Mouse (Mus musculus) 416B (cell line): Measurements from ENCODE around the gene Mrpl38.

Source experiments
- DNase-seq: peaks from one replicate; pipeline ENCODE4 v3.0.0; 2011; ENCODE audit warnings: low read depth

Mrpl38 gene

DNA sequence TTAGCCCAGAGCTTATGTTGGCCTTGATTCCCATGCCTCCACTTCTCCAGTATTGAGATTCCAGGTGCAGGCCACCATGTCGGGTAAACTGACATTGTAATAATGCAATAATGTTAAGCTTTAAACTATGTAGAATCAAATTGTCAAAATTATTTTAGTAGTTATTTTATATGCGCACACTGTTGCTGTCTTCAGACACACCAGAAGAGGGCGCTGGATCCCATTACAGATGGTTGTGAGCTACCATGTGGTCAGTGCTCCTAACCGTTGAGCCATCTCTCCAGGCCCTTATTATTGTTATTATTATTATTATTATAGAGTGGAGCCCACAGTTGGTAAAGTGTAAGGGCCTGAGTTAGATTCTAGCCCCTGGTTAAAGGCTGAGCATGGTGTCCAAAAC lies 27.6 kb downstream of the Mrpl38 start:
- no peak for DNase-seq

GRCm38 (mm10) chr11:116110540-116110939 lies 28.1 kb downstream of the Mrpl38 start:
- no peak for DNase-seq

DNA sequence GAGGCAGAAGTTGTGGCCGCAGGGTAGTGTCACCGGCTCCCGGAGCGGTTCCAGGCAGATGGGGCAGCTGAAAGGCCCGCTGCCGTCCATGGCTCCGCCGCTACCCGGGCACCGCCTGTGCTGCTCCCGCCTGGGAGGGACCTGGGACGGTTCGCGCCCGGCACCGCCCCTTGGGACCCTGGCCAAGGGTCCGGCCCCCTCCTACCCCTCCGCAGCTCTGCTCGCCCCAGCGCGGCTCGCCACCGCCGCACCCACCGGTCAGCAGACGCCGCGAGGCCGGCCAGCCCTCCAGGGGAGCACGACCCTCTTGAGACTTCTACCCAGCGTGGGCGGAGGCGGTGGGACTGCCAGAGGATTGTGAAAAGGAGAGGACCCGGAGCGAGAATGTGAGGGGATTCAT lies 28.5 kb downstream of the Mrpl38 start:
- DNase-seq, result no peak

GRCm38 (mm10) chr11:116109441-116110081 lies 29.1 kb downstream of the Mrpl38 start:
- no peak for DNase-seq

GRCm38 (mm10) chr11:116108464-116109137 lies 30.1 kb downstream of the Mrpl38 start:
- no peak for DNase-seq

DNA sequence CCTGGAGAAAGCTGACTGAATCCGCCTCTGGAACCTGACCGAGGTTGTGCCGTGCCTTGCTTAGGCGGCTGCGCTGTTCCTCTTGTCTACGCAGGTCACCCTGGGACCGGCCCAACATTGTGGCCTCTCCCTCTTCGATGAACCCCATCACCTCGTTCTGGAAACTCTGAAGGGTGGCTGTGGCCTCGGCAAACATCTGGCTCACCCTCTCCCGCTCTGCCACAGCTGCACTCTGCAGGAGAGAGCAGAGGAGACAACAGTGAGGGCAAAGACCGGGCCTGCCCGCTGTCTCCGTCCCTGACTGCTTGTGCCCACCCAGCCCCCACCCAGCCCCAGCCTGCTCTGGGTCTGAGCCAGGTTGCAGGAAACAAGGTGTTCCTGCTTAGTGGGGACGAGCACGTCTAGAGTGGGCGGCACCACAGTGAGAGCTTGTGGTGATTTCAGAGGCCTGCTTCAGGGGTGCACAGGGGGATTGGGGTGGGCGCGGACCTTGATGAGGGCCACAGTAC lies 30.8 kb downstream of the Mrpl38 start:
- DNase-seq, result no peak

GRCm38 (mm10) chr11:116106963-116107776 lies 31.5 kb downstream of the Mrpl38 start:
- DNase-seq, result peak; percentile 41

- DNase-seq, result no peak
Measured at GRCm38 (mm10) chr11:116106154-116106962, 32.3 kb downstream of the Mrpl38 start.

DNA sequence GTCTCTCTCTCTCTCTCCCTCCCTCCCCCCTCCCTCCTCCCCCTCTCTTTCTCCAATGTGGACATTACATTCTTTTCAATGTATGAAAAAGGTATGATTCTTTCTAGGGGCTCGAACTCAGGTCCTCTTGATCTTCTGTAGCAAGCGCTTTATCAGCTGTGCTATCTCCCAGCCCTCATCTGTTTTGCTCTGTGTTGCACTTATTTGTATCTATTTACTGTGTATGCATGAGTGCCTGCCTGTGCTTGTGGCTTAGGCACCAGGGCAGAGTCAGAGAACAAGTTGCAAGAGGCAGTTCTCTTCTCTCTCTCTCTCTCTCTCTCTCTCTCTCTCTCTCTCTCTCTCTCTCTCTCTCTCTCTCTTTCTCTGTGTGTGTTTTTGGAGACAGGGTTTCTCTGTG lies 33.6 kb downstream of the Mrpl38 start:
- DNase-seq, result no peak

- peak; percentile 55 for DNase-seq
Measured at GRCm38 (mm10) chr11:116104006-116104646, 34.5 kb downstream of the Mrpl38 start.

- no peak for DNase-seq
Measured at GRCm38 (mm10) chr11:116103572-116103971, 35.1 kb downstream of the Mrpl38 start.

DNA sequence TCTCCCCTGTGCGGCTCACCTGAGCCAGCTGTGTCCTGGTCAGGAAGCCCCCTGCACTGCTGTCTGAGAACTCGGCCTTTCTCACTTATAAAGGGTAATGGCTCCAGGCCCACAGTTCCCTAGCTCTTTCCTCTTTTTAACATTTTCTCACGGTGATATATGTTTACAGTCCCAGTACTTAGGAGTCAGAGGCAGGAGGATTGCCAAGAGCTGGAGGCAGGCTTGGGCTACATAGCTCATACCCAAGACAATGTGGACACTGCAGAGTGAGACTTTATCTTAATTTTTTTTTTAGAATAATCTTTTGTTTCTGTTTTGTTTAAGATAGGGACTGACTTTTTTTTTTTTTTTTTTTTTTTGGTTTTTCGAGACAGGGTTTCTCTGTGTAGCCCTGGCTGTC lies 36.2 kb downstream of the Mrpl38 start:
- DNase-seq, result no peak

- no peak for DNase-seq
Measured at GRCm38 (mm10) chr11:116101931-116102381, 36.7 kb downstream of the Mrpl38 start.

DNA sequence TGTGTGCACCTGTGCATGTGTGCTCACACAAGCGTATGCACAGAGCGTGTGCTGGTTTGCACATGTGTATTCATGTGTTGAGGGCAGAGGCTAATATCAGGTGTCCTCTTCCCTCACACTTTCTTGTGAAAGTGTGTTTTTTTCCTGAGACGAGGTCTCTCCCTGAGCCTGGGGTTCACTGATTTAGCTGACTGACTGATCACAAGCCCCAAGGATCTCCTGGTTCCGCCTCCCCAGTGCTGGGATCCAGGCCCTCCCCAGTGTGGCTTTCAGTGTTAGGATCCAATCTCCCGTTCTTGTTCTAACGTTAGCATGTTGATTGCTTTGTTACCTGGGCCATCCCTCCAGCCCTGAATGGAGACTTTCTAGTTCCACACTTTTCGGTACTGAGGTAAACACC lies 37.8 kb downstream of the Mrpl38 start:
- no peak for DNase-seq

DNA sequence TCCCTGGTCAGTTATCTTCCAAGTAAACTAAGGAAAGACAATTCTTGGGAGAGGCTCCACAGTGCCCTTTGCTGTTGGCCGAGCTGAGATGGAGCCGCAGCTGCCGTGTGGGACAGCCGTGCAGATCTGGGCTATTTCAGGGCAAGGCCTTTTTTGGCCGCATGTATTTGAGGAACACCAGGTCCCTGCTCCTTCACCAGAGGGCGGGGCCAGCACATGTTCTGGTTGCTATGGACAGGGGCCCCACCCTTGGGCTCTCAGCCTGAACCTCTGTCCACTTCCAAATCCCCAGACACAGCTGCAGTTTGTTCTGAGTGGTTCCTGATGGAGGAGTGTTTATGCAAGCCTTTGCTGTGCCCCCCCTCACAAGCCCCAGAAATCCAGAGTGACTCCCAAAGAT lies 38.3 kb downstream of the Mrpl38 start:
- DNase-seq, result no peak

GRCm38 (mm10) chr11:116099462-116099861 lies 39.2 kb downstream of the Mrpl38 start:
- peak; percentile 56 for DNase-seq

DNA sequence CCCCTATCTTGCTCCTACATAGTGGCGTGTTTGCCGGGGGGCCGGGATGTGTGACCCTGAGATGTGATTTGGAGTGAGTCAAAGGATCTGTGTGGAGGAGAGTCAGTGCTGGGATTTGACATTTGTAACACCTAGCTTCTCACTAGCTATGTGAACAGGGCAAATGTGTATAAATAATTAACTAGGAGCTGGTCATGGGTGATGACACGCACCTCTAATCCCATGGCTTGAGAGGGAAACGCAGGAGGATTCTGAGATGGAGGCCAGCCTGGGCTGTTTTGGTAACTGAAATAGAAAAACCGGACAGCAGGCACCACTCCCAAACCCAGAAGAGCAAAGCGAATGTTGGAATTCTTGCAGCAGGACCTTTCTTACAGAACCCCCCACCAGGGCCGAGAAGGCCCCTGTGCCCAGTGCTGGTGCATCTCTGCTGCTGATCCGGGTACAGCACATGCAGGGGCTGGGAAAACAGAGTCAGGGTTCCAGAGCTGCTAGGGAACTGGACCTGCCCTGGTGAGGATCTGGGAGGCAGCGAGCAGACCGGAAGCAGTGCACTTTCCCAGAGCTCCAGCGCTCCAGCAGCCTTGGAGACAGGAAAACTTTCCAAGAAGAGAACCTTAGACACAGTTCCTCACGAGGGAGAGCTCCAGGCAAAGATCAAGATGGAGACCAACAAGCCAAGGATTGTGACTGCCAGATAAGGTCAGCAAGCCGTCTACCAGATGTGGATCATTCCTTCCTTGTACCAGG lies 39.8 kb downstream of the Mrpl38 start:
- DNase-seq, result no peak

DNA sequence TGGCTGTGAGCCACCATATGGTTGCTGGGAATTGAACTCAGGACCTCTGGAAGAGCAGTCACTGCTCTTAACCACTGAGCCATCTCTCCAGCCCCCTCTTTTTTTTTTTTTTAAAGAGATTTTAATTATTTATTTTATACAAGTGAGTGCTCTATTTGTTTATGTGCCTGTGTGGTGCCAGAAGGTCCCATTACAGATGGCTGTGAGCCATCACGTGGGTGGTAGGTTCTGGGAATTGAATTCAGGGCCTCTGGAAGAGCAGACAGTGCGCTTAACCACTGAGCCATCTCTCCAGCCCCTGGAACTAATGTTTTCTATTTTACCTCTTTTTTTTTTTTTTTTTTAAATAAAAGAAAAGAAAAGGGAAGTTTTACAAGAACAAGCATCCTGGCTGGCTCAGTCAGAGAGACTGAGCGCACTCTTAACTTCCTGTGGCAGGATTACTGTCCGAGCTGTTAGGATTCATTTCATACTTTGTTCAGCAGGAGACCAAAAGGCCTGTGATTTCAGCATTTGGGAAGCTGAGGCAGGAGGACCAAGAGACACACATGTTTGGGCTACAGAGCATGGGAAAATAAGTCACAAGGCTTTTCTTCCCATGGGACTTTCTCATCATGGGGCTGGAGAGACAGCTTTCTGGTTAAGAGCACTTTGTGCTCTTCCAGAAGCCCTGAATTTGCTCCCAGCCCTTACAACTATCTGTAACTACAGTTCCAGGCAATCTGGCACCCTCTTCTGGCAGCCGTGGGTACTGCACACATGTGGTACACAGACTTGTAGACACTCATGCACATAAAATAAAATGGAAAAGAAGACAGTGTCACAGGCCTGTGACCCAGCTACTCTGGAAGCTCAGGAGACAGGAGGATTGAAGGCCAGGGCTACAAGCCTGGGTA lies 42.2 kb downstream of the Mrpl38 start:
- DNase-seq, result peak; percentile 72

DNA sequence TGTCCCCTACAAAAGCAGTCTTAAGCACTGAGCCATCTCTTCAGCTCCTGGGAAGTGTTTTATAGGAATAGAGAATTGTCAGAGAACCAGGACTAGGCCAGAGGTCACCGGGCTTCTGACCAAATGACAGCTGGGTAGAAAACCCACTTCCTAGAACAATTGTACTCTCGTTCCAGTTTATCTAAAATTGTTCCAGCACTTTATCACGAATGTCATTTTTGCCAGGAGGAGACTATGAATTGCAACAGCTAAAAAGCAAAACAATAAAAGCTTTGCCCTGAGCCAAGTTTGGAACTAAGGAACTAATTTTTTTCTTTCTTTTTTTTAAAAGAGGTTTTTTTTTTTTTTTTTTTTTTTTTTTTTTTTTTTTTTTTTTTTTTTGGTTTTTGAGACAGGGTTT lies 43.1 kb downstream of the Mrpl38 start:
- DNase-seq, result peak; percentile 64
